Mouse (Mus musculus) thymus, postnatal 25 days (tissue): Measurements from ENCODE around the gene Tcf7l2.

Source experiments
- DNase-seq: peaks from one replicate; pipeline ENCODE4 v3.0.0; 2022

Gene Tcf7l2

DNA sequence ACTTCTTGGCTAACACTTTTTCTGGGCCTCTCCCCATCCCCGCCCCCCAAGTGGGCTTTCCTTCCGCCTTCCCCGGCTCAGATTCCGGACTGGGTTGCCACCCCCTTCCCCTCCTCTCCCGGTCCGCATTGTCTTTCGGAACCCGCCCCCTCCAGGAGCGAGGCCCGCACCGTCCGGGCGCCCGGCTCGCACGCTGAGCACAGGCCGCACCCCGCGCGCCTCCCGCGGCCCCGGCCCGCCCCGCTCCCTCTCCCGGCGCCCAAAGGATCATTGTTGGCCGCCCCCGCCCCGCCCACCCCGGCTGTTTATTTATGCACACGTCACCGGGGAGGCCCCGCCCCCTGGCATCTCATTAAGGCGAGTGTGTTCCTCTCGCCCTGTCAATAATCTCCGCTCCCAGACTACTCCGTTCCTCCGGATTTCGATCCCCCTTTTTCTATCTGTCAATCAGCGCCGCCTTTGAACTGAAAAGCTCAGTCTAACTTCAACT lies at the start of gene Tcf7l2:
Gene Tcf7l2, plus strand, starts transcription at position 382 of the 490 bp plus-strand sequence.
- DNase-seq = peak; percentile 78

DNA sequence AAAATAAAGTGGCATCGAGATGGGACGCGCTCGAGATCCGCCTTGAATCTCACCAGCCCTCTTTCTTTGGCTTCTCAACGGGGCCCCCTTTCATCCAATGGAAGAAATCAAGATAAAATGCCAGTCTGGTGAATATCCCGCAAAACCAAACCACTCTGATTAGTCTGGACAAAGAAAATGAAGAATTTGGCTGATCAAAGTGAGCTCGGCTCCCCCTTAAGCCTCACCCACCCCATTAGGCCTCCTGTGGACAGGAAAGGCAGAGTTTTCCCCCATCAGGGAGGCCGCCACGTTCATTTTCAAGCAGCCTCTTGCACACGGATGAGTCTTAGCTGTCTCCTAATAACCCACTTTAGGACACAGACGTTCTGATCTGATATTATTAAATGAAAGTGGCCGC lies 47.0 kb upstream of the Tcf7l2 start:
- DNase-seq = no peak

DNA sequence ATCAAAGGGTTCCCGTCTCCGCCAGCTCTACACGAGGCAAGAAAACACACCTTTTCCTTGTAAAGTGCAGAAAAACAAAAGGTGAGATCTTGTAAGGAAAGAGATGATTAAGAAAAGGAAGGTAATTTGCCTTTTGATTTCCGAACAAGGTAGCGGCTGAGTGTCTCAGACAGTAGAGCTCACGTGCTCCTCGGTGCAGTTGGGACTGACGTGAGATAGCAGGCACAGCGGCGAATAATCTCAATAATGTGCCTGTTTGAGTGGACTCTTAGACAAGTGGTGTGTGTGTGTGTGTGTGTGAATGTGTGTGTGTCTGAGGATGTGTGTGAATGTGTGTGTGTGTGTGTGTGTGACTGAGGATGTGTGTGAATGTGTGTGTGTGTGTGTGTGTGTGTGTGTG lies 46.2 kb upstream of the Tcf7l2 start:
- DNase-seq = no peak

DNA sequence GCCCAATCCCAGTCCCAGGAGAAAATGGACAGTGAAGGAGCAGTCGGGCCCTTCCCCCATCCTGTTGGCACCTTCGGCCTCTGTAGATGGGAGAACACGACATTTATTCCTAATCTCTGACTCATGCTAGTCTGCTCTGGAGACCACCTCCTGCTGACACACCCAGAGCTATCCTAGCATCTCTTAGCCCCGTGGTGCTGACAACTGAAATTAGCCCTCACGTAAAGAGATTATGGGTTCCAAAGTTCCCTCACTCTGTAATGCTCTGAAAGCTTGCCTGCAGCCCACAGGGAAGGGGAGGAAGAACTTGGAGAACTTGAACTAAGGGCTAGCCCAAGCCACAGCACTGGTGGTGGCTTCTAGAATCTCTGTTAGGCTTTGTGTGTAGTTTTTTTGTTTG lies 42.7 kb upstream of the Tcf7l2 start:
- no peak for DNase-seq

DNA sequence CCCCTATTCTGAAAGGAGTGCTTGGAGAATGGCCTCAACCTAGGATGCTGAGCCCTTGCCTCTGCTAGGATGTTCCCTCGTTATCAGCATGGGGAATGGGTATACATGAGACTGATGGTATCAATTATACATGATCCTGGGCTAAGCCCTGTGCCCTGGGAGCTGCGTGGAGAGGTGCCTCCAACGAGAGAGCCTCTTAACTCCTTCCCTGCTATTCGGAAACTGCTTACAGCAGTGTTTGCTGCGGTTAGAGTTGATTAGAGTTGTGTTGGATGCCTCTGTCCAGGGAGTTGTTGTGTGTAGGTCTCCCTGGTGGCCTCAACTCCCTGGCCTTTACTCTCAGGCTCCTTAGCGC lies 41.4 kb upstream of the Tcf7l2 start:
- DNase-seq = no peak

GRCm38 (mm10) chr19:55700569-55701282 lies 40.9 kb upstream of the Tcf7l2 start:
- DNase-seq = no peak

- no peak for DNase-seq
These were observed 40.4 kb upstream of the Tcf7l2 start for GRCm38 (mm10) chr19:55701283-55701633.

- no peak for DNase-seq
These were observed 39.5 kb upstream of the Tcf7l2 start for GRCm38 (mm10) chr19:55702081-55702480.

DNA sequence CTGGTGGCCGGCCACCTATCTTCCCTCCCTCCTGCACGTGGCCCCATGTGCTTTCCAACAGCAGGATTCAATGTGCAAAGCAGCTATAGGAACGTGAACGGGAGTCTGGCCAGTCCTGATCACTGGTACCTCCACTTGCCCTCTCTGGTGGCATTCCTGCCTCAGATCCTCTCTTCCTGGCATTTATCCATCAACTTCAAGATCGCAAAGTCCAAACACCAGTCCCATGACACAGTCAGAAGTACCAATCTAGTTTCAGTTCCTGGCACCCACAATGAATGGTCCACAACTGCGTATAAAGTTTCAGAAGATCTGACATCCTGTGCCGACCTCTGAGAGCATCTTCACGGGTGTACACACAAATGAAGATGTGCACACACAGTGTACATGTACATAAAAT lies 38.9 kb upstream of the Tcf7l2 start:
- no peak for DNase-seq

DNA sequence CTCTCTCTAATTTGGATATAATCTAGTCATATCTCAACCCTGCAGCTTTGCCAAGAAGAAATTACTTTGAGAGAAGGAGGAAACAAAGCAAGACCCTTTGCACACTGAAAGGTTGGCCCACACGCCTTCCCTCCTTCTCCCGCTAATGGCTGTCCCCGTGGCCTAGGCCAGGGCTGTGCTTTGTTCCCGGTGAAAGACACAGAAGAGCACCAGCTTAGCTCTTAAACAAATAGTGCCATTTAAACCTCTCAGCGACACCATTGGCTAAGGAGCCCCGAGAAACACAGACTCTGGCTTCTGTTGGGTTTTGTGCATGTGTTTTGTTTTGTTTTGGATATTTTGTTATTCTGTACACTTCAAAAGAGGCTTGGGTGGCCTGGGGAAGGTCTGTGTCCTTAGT lies 37.5 kb upstream of the Tcf7l2 start:
- DNase-seq = no peak

DNA sequence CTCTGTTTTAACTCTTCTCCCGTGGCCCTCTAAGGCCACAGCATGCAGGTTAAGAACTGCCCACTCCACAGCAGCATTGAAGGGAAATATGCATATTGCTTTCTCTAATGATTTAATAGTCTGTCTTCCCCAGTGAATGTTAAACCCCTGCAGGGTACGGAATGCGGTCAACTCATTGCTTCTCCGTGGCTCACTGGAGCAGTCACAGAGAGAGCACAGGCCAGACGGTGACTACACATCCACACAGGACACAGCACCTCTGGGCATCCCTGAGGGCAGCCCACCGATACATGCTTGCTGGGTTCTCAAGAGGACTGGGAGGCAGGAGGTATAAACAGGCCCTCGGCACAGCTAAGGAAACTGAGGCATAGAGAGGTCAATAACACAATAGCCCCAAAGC lies 35.3 kb upstream of the Tcf7l2 start:
- no peak for DNase-seq

GRCm38 (mm10) chr19:55706806-55707205 lies 34.8 kb upstream of the Tcf7l2 start:
- DNase-seq = no peak

DNA sequence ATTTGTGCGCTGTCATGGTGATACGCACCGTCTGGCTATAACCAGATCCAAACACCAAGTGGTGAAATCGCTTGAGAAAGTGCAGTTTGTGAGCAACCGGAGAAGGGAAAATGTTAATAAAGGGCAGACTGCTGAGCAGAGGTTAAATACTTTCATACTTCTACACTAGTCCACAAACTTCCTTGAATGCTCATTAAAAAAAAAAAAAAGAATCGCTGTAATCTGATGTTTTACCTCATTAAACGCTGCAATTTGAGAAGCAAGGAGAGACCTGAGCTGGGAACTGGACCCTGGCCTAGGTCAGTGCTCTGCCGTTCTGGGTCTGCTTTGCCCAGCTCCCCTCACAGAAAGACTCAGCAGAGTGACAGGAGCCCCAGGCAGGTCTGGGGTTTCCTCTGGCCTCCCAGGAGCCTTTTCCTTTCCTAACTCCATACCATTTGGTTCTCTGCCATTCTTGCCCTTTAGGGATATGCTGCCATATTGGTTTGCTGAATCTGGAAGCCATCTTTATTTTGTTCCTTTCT lies 33.5 kb upstream of the Tcf7l2 start:
- no peak for DNase-seq

- no peak for DNase-seq
These were observed 30.8 kb upstream of the Tcf7l2 start for GRCm38 (mm10) chr19:55710841-55711240.

GRCm38 (mm10) chr19:55711701-55712100 lies 29.9 kb upstream of the Tcf7l2 start:
- no peak for DNase-seq

DNA sequence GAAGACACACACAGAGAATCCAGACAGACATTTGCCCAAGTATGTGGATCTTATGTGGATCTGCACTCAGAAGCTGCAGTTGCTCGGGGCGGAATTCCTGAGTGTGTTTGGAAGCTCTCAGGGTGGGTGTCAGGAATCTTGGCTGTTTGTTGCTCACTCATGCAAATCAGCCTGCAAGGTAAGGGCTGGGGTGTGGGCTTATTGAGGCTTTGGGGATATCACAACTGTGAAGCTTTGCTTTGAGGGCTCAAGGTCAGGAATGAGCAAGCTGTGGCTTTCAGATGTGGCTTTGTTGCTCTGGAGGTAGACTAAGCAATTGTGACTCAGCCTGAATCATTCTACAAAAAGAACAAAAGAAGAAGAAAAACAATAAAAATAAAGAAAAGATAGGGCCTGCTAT lies 28.9 kb upstream of the Tcf7l2 start:
- no peak for DNase-seq

DNA sequence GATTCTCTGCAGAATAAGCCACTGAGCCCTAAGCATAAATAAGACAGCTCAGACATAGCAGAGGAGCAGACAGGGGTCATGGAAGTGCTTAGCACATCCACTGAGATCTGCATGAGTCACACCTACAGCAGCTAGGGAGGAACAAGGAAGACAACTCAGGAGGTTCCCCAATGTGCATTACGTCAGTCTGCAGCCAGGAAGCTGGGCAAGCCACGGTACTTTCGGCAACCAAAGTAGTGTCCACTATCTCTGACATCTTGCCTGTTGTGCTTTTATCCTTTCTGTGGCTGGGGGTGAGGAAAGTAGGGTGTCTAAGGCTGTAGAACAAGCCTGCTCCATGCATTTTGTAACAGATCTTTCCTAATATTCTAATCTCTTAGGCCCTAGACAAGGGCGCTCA lies 27.6 kb upstream of the Tcf7l2 start:
- no peak for DNase-seq

DNA sequence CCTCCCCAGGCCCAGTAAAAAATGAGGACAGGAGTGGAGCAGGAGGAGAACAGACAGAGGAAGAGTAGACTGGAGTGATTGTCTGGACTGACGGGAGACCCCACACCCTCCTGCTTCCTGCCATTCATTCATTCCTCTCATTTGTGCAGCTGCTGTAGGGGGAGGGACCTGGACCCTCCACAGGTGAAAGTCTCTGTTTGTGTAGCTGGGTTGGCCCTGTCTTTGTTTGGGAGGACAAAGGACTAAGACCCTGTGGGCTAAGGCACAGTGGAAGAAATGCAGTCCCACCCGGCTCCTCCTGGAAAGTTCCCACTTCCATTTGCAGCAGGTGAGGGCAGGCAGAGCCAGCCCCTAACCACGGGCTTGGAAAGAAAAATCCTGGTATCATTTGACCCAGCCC lies 27.0 kb upstream of the Tcf7l2 start:
- no peak for DNase-seq

GRCm38 (mm10) chr19:55719083-55719482 lies 22.5 kb upstream of the Tcf7l2 start:
- DNase-seq = peak; percentile 8

DNA sequence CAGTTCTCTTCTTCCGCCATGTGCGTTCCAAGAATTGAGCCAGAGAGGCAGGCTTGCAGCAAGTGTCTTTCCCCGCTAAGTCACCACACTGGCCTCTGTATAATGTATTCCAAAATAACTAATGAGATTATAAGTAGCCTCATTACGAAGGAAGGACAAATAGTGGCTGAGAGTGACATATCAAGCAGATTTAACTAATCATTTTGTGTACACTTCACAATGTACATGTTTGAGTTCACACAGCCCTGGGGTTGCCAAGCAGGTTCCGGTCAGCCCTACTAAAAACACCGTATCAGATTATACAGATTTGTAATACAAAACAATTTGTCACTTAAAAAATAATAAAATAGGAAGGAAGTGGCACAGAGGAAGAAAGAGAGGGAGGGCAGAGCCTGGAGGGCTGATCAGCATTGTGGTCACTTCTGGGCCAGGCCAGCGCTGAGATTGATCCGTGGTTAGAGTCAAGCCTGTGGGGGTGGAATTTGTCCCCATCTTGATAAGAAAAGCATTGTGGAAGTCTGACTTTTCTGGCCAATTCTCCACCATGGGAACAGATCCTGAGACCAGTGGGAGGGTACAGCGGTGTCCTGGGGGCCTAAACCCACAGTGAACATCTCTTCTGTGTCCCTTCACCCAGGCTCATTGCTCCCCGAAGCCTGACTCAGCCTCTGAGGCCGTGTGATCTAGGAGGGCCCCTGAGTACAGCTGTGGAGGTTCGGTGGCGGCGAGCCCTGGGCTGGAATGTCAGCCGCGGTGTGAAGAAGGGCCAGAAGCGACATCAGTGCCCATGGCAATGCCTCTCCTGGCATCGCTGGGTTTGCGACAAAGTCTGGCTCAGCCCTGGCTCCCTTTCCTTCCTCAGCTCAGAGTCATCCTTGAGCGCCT lies 21.9 kb upstream of the Tcf7l2 start:
- no peak for DNase-seq

GRCm38 (mm10) chr19:55720409-55721092 lies 21.1 kb upstream of the Tcf7l2 start:
- no peak for DNase-seq

DNA sequence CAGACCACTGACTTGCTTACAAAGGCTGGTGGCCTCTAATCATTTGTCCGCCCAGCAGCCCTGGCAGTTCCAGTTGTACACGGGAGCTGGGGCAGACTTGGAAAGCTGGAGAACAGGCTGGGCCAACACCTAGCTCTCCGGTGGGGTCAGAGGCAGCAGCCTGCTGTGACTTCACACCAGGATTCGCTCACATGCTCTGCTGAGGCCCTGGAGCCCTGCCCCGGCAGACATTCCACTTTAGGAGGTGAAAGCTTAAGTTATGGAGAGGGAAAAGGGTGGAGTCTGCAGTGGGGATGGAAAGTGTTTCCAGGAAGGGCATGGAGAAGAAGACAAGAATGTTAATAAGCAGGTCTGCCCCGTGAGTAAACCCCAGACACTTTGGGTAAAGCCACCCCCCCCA lies 19.2 kb upstream of the Tcf7l2 start:
- no peak for DNase-seq

DNA sequence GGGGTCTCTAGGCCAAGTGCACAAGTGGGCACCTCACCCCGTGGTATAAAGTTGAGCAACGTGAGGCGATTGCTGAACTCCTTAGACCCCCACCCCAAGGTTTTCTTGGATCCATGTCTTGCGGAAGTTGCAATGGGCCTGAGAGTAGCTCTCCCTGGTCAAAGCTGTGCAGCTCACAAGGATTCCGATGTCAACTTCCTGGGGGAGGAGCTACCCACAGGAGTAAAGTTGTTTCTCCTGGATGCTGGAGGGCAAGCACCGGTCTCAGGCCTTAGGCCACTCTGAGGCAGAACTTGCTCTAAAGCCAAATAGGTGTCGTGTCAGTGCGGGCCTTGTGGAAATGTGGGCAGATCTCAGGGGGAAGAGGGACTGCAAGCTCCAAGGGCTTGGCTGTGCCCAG lies 12.2 kb upstream of the Tcf7l2 start:
- DNase-seq = no peak

GRCm38 (mm10) chr19:55732499-55732898 lies 9.1 kb upstream of the Tcf7l2 start:
- no peak for DNase-seq
